Mouse (Mus musculus) midbrain, postnatal 0 days (tissue): ENCODE results near the gene Naa15. TPM values are rescaled to one million over a fixed set of nuclear protein-coding genes. Genes with fewer than 3 reads are reported as not detected.

Experiments used
- ATAC-seq: fragments of 200-750 bp; cut with Nextera tagmentation; 2 replicates; pipeline ENCODE4 v1.8.0; 2017; ENCODE audit warnings: moderate number of reproducible peaks, mild to moderate bottlenecking, moderate TSS enrichment, moderate library complexity; ENCODE audit not compliant: low FRiP score
- DNase-seq: peaks from one replicate; pipeline ENCODE4 v3.0.0-alpha.2; 2015; ENCODE audit warnings: low spot score
- H3K27ac ChIP-seq: fragments of 300-500 bp; sonication (generic); 2 replicates; pipeline ENCODE4 v1.5.1; 2014; ENCODE audit warnings: low read depth, mild to moderate bottlenecking, low read length, mixed read lengths
- H3K27me3 ChIP-seq: fragments of 300-500 bp; sonication (generic); 2 replicates; pipeline ENCODE4 v1.6.1; 2014; ENCODE audit warnings: low read length, control low read depth, mixed read lengths; ENCODE audit not compliant: insufficient read depth
- H3K36me3 ChIP-seq: fragments of 300-500 bp; sonication (generic); 2 replicates; pipeline ENCODE4 v1.6.1; 2014; ENCODE audit warnings: low read length, control low read depth, mixed read lengths; ENCODE audit not compliant: insufficient read depth
- H3K4me1 ChIP-seq: fragments of 300-500 bp; sonication (generic); 2 replicates; pipeline ENCODE4 v1.6.1; 2014; ENCODE audit warnings: mild to moderate bottlenecking, control low read depth, antibody characterized with exemption, low read length, mixed read lengths; ENCODE audit not compliant: insufficient read depth
- H3K4me2 ChIP-seq: fragments of 300-500 bp; sonication (generic); 2 replicates; pipeline ENCODE4 v1.6.1; 2014; ENCODE audit warnings: low read depth, mild to moderate bottlenecking, low read length, mixed read lengths; ENCODE audit not compliant: poor library complexity, severe bottlenecking
- H3K4me3 ChIP-seq: fragments of 300-500 bp; sonication (generic); 2 replicates; pipeline ENCODE4 v1.5.1; 2014; ENCODE audit warnings: low read depth, mild to moderate bottlenecking, low read length, moderate library complexity
- H3K9ac ChIP-seq: fragments of 300-500 bp; sonication (generic); replicated peaks from 2 replicates; pipeline ENCODE4 v1.6.1; 2014; ENCODE audit warnings: mild to moderate bottlenecking, low read length, moderate library complexity, mixed read lengths; ENCODE audit not compliant: poor library complexity, severe bottlenecking
- H3K9me3 ChIP-seq: fragments of 300-500 bp; sonication (generic); 2 replicates; pipeline ENCODE4 v1.6.1; 2016; ENCODE audit warnings: low read length, control low read depth
- CTCF ChIP-seq: IDR thresholded peaks from 2 replicates; pipeline ENCODE4 v1.5.1; 2016; ENCODE audit warnings: antibody characterized with exemption, mild to moderate bottlenecking
- WGBS: fragments of 180-500 bp; shearing (Covaris S2); extraction: QIAGEN DNeasy Blood & Tissue Kit; methylation state at CpG from one replicate; pipeline ENCODE4 v1.1.7; 2014; 5-methylcytosine and 5-hydroxymethylcytosine counted together
- polyA plus RNA-seq: library from polyadenylated mRNA; unstranded; fragments of >200 nt; fragmentation: Nextera tagmentation; extraction: Ambion mirVana; gene quantifications from 2 replicates; pipeline ENCODE4 v1.2.1, GENCODE M21; 2015
- total RNA-seq: library from RNA; depleted of rRNA; stranded (reverse); fragments of >200 nt; gene quantifications from 2 replicates; pipeline ENCODE4 v1.2.3, GENCODE M21; 2014

Gene Naa15
- total and polyA plus RNA-seq, 2 experiments from 2014 or later: 19.5 to 29.7 TPM

DNA sequence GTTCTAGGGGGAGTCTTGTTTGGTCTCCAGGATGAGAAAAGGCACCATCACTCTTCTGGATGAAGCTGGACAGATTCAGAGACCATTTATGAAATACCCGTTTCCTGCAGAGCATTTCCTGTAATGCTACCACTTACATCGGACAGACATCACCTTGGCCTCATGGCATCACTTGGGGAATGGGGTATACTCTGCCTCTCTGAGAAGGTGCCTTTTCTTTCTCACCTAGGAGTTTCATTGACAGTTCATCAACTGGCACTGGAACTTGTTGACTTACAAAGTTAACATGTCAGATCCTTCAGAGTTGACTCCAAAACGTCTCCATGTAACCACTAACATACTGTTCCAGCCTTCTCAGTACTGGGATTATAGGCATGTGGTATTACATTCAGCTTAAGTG is 67.8 kb downstream of the Naa15 start:
- Histone ChIP-seq H3K9ac (peak overlapping the region; percentile 63; the same call in 1 of the 2 replicates), H3K27ac (peak overlapping the region; percentile 86; the same call in 1 of the 2 replicates), H3K4me1 (peaks cover 9% of the 10 kb centered on the region), H3K4me3 (peak overlapping the region; percentile 70; the same call in 1 of the 2 replicates), H3K27me3 (no peaks in the 10 kb centered on the region), H3K9me3 (no peaks in the 10 kb centered on the region), H3K36me3 (no peaks in the 10 kb centered on the region), H3K4me2 (peak overlapping the region; percentile 75)
- no peak for ATAC-seq
- 74% methylated on average over 3 of the region's 3 CpGs for WGBS
- no peak for DNase-seq
- no peak for TF ChIP-seq CTCF

DNA sequence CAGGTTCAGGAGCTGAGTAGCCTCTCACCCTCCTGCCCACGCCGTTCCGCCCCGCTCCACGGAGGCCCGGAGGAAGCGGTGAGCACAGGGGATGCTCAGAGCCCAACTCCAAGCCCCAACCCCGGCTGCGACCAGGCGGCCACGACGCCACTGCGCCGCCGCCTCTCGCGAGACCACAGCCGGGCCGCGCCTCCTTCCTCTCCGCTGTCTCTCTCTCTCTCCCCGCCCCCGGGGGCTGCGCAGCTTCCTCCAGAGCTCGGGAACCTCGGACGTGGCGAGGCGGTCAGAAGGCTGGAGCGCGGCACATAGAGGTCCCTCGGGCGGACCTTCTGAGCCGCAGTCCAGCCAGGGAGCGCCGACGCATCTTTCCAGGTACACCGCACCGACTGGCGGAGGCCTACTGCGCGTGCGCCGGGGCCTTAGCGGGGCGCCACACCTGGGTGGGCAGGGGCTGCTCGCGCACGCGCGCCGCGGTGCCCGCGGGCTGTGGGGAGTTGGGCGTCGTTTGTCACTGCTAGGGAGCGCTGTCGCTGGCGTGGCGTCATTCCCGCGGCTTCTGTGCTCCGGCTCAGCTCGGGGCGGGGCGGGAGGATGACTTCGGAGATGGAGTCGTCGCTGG is 68.9 kb downstream of the Naa15 start, which contains the start of gene Rab33b:
Gene Rab33b (plus strand): TSS at position 180 of the 619 bp plus-strand sequence.
- peaks cover 9% of the 10 kb centered on the region for H3K4me1 ChIP-seq
- H3K27ac ChIP-seq: peak within 1 kb of the TSS; percentile 86
- H3K9me3 ChIP-seq: no peaks in the 10 kb centered on the region
- WGBS: under 1% methylated on average over 62 of the region's 70 CpGs
- H3K27me3 ChIP-seq: no peaks in the 10 kb centered on the region
- H3K4me2 ChIP-seq: peak within 1 kb of the TSS; percentile 75
- DNase-seq (peak; percentile 97), ATAC-seq (peak; percentile 97)
- peak within 1 kb of the TSS; percentile 82 for H3K9ac ChIP-seq
- H3K4me3 ChIP-seq: peak within 1 kb of the TSS; percentile 70
- peak; percentile 45 for TF ChIP-seq CTCF
- no peaks in the 10 kb centered on the region for H3K36me3 ChIP-seq

DNA sequence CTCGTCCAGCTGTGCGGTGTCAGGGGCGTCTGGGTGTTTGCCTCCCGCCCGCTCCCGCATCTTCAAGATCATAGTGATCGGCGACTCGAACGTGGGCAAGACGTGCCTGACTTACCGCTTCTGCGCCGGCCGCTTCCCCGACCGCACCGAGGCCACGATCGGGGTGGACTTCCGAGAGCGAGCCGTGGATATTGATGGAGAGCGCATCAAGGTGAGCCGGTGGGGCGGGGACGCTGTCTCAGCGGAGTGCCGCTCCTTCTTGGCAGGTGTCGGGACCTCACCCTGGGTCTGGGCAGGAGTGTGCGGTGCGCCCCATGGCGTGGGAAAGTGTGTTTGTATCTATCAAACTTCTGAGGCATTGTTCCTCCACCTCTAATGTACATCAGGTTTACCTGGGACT is 69.4 kb downstream of the Naa15 start:
- H3K4me1 ChIP-seq: peaks cover 9% of the 10 kb centered on the region
- ATAC-seq: peak; percentile 42
- under 1% methylated on average over 32 of the region's 33 CpGs for WGBS
- H3K4me2 ChIP-seq: peak overlapping the region; percentile 75
- TF ChIP-seq CTCF: no peak
- H3K27ac ChIP-seq: peak overlapping the region; percentile 86; the same call in 1 of the 2 replicates
- no peak for DNase-seq
- H3K9me3 ChIP-seq: no peaks in the 10 kb centered on the region
- peak overlapping the region; percentile 82 for H3K9ac ChIP-seq
- no peaks in the 10 kb centered on the region for H3K27me3 ChIP-seq
- H3K36me3 ChIP-seq: no peaks in the 10 kb centered on the region
- H3K4me3 ChIP-seq: peak overlapping the region; percentile 70

DNA sequence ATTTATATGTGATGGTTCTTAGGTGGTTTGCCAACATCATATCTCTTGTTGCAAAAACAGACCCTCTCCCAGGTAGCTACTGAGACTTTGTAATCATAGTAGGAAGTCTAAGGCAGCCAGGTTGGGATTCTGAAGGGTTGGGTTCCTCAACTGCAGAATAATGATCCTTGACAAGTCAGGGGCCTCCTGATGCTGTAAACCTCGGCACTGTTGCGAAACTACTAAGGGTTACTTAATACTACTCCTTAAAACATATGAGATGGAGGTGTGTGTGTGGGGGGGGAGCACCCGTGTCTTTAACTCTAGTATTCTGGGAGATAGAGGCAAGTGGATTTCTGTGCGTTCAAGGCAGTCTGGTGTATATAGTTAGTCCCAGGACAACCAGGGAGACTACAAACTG is 70.4 kb downstream of the Naa15 start:
- ATAC-seq (no peak), DNase-seq (no peak)
- no peaks in the 10 kb centered on the region for H3K9me3 ChIP-seq
- no peaks in the 10 kb centered on the region for H3K27me3 ChIP-seq
- H3K36me3 ChIP-seq: no peaks in the 10 kb centered on the region
- WGBS: 87% methylated on average over 4 of the region's 4 CpGs
- peak overlapping the region; percentile 75 for H3K4me2 ChIP-seq
- peak overlapping the region; percentile 82; the same call in 1 of the 2 replicates for H3K9ac ChIP-seq
- peaks cover 9% of the 10 kb centered on the region for H3K4me1 ChIP-seq
- TF ChIP-seq CTCF: no peak
- peak overlapping the region; percentile 70 for H3K4me3 ChIP-seq
- H3K27ac ChIP-seq: no peak overlapping the region

DNA sequence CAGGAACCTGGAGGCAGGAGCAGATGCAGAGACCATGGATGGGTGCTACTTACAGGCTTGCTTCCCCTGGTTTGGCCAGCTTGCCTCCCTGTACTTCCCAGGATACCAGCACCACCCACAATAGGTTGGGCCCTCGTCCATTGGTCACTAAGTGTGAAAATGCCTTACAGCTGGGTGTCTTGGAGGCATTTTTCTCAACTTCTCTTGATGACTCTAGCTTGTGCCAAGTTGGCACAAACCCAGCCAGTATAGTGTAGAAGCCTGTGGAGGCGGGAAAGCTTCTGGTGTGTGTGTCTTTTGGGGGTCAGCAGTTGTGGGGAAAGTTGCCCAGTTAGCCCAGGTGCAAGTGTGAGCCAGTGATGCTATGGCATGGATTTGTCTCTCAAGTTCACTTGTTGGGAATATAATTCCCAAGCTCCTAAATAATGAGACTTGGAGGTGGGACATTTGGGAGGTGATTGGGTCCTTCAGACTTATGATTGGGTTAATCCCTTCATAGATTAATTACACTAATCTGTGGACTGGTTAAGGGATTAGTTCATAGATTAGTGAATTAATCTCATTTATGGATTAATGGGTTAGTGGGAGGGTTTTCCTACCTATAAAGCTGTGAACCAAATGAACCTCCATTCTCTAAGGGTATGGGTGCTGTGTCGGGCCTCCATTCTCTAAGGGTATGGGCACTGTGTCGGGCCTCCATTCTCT is 71.7 kb downstream of the Naa15 start:
- Histone ChIP-seq H3K4me2 (no peak overlapping the region), H3K27me3 (no peaks in the 10 kb centered on the region), H3K9ac (no peak overlapping the region), H3K36me3 (no peaks in the 10 kb centered on the region), H3K4me1 (peaks cover 9% of the 10 kb centered on the region), H3K27ac (no peak overlapping the region), H3K9me3 (no peaks in the 10 kb centered on the region), H3K4me3 (no peak overlapping the region)
- ATAC-seq: no peak
- 78% methylated on average over 4 of the region's 4 CpGs for WGBS
- TF ChIP-seq CTCF: no peak
- peak; percentile 48 for DNase-seq
